In genomic region chr6:116895114-116895513, GRCm38 (mm10) we compare ENCODE assay signal across 9 mouse cellular contexts.
DNase-seq lines count a peak whose midpoint lies in the region; ATAC-seq and TF ChIP-seq lines count a peak whose summit lies in the region.
"Had no signal": no experiment of that assay in that cellular context is flagged by ENCODE, and none has a peak within 500 bp of the region (broad histone marks: within the 10 kb centered on the region; RNA-seq: fewer than 3 reads in every experiment).

No protein-coding gene starts in this region.

- H3K9ac ChIP-seq in heart, adult 2 months (ENCODE audit: low read depth, low read length), result no peak overlapping the region
- H3K9ac ChIP-seq in heart, embryonic 12.5 days, result no peak overlapping the region
- H3K9ac ChIP-seq: midbrain, embryonic 12.5 days had no signal

- H3K27me3 ChIP-seq in heart, adult 2 months (ENCODE audit: control insufficient read depth, insufficient read depth, low read length), result no peaks in the 10 kb centered on the region
- no peaks in the 10 kb centered on the region for H3K27me3 ChIP-seq in heart, embryonic 12.5 days (replicated peaks)
- H3K27me3 ChIP-seq: midbrain, embryonic 12.5 days had no signal

- H3K27ac ChIP-seq in heart, adult 2 months, result no peak overlapping the region
- no peak overlapping the region for H3K27ac ChIP-seq in heart, embryonic 12.5 days (ENCODE audit: poor library complexity, severe bottlenecking)
- H3K27ac ChIP-seq: midbrain, embryonic 12.5 days had no signal

- WGBS in heart, adult 2 months, result 20% methylated on average over 5 of the region's 5 CpGs
- 37% methylated on average over 5 of the region's 5 CpGs for WGBS in heart, embryonic 12.5 days

- H3K36me3 ChIP-seq in heart, adult 2 months (ENCODE audit: control insufficient read depth, insufficient read depth, low read length), result no peaks in the 10 kb centered on the region
- no peaks in the 10 kb centered on the region for H3K36me3 ChIP-seq in heart, embryonic 12.5 days
- H3K36me3 ChIP-seq: midbrain, embryonic 12.5 days had no signal

- DNase-seq in heart, adult 2 months, result peak; percentile 10 to 18
- DNase-seq in 3T3-L1 (ENCODE audit: low read depth, low spot score), result peak; percentile 89
- DNase-seq in cerebellum, adult 8-10 months, result peak; percentile 11
- peak; percentile 22 to 39 for DNase-seq in heart, postnatal 14 days
- peak; percentile 35 to 52 for DNase-seq in left cerebral cortex, postnatal 36 days (ENCODE audit: low spot score in 2 of 2)
- DNase-seq in skeletal muscle tissue, adult 2 months (ENCODE audit: low read depth, low spot score), result peak; percentile 6
- no peak for DNase-seq in spleen, adult 18-20 months

- no peak for TF ChIP-seq CTCF in heart, adult 2 months (IDR thresholded peaks at IDR 0.05)

- no peak for ATAC-seq in heart, embryonic 12.5 days (ENCODE audit: insufficient number of reproducible peaks, low FRiP score)

- intact Hi-C loops in heart, adult 2 months (cut with DNase I), result no loop called here
- intact Hi-C loops in heart, postnatal 14 days (cut with DNase I), result no loop called here
- intact Hi-C loops in left cerebral cortex, postnatal 36 days (cut with DNase I), result no loop called here

- TF ChIP-seq POLR2A in heart, adult 2 months (IDR thresholded peaks at IDR 0.05; ENCODE audit: insufficient read depth, low read depth, low read length), result no peak

- no peaks in the 10 kb centered on the region for H3K4me1 ChIP-seq in heart, adult 2 months (ENCODE audit: control insufficient read depth, insufficient read depth, low read length)
- peaks cover 5% of the 10 kb centered on the region; the same call in 1 of the 2 replicates for H3K4me1 ChIP-seq in heart, embryonic 12.5 days (replicated peaks)
- H3K4me1 ChIP-seq: midbrain, embryonic 12.5 days had no signal

- no peak overlapping the region for H3K4me3 ChIP-seq in heart, adult 2 months
- no peak overlapping the region for H3K4me3 ChIP-seq in heart, embryonic 12.5 days
- H3K4me3 ChIP-seq: midbrain, embryonic 12.5 days had no signal

- no peaks in the 10 kb centered on the region for H3K79me2 ChIP-seq in heart, adult 2 months (replicated peaks; ENCODE audit: control insufficient read depth, insufficient read depth, low read length)

- H3K4me2 ChIP-seq in heart, embryonic 12.5 days, result no peak overlapping the region
- H3K4me2 ChIP-seq: midbrain, embryonic 12.5 days had no signal

- no peak for TF ChIP-seq EP300 in heart, adult 2 months (IDR thresholded peaks at IDR 0.05; ENCODE audit: insufficient read depth, low read depth, low read length)

- H3K9me3 ChIP-seq in heart, embryonic 12.5 days (replicated peaks), result no peaks in the 10 kb centered on the region
- H3K9me3 ChIP-seq: midbrain, embryonic 12.5 days had no signal

Comparison
In these comparisons a context has a peak if more than half of its experiments do, and no peak if none do; other contexts are left out.
1. DNase-seq: peak in heart, adult 2 months (2 of 2), 3T3-L1 (single experiment), cerebellum, adult 8-10 months (single experiment), heart, postnatal 14 days (2 of 2), left cerebral cortex, postnatal 36 days (2 of 2) and skeletal muscle tissue, adult 2 months (single experiment); none in spleen, adult 18-20 months (0 of 2).